Mouse (Mus musculus) urinary bladder, postnatal 10 days (tissue): Measurements from ENCODE around the gene Fbxo36.

Experiments
- DNase-seq: peaks from one replicate; pipeline ENCODE4 v3.0.0; 2022; ENCODE audit warnings: low spot score

The Fbxo36 gene

GRCm38 (mm10) chr1:84839309-84840017 lies at the start of gene Fbxo36:
Gene Fbxo36 (plus strand): TSS chr1:84839841.
- DNase-seq: peak; percentile 75

GRCm38 (mm10) chr1:84791393-84791792 lies 48.2 kb upstream of the Fbxo36 start:
- no peak for DNase-seq

- no peak for DNase-seq
Measured at GRCm38 (mm10) chr1:84795335-84795734, 44.3 kb upstream of the Fbxo36 start.

GRCm38 (mm10) chr1:84799166-84799565 lies 40.5 kb upstream of the Fbxo36 start:
- no peak for DNase-seq

GRCm38 (mm10) chr1:84803788-84804187 lies 35.9 kb upstream of the Fbxo36 start:
- no peak for DNase-seq

GRCm38 (mm10) chr1:84817596-84817995 lies 22.0 kb upstream of the Fbxo36 start:
- DNase-seq: no peak

- DNase-seq: no peak
Measured at GRCm38 (mm10) chr1:84825091-84825490, 14.6 kb upstream of the Fbxo36 start.

- no peak for DNase-seq
Measured at GRCm38 (mm10) chr1:84837523-84838145, 2.0 kb upstream of the Fbxo36 start.

- DNase-seq: no peak
Measured at GRCm38 (mm10) chr1:84838156-84838555, 1.5 kb upstream of the Fbxo36 start.

- DNase-seq: peak; percentile 15
Measured at GRCm38 (mm10) chr1:84838621-84839151, 955 bp upstream of the Fbxo36 start.

- no peak for DNase-seq
Measured at GRCm38 (mm10) chr1:84840018-84840664, 500 bp downstream of the Fbxo36 start, which contains the start of gene Trip12. Gene Trip12 (minus strand): TSS chr1:84840516.

GRCm38 (mm10) chr1:84841061-84841460 lies 1.4 kb downstream of the Fbxo36 start:
- DNase-seq: no peak

- DNase-seq: no peak
Measured at GRCm38 (mm10) chr1:84843366-84843765, 3.7 kb downstream of the Fbxo36 start.

- DNase-seq: no peak
Measured at GRCm38 (mm10) chr1:84847698-84848097, 8.1 kb downstream of the Fbxo36 start.

GRCm38 (mm10) chr1:84848335-84848734 lies 8.7 kb downstream of the Fbxo36 start:
- DNase-seq: no peak

GRCm38 (mm10) chr1:84848801-84849455 lies 9.3 kb downstream of the Fbxo36 start:
- no peak for DNase-seq

- DNase-seq: no peak
Measured at GRCm38 (mm10) chr1:84849804-84850203, 10.2 kb downstream of the Fbxo36 start.

GRCm38 (mm10) chr1:84850471-84850870 lies 10.8 kb downstream of the Fbxo36 start:
- DNase-seq: no peak

GRCm38 (mm10) chr1:84851512-84852235 lies 12.0 kb downstream of the Fbxo36 start:
- DNase-seq: no peak

GRCm38 (mm10) chr1:84853721-84854120 lies 14.1 kb downstream of the Fbxo36 start:
- no peak for DNase-seq

- no peak for DNase-seq
Measured at GRCm38 (mm10) chr1:84854966-84855365, 15.3 kb downstream of the Fbxo36 start.

- DNase-seq: no peak
Measured at GRCm38 (mm10) chr1:84855756-84856155, 16.1 kb downstream of the Fbxo36 start.
